Mouse (Mus musculus) heart, embryonic 14.5 days (tissue): ENCODE measurements around the gene Alk. TPM values are rescaled to one million over a fixed set of nuclear protein-coding genes. Genes with fewer than 3 reads are reported as not detected.

Source experiments
- ATAC-seq: fragments of 200-750 bp; cut with Nextera tagmentation; 2 replicates; pipeline ENCODE4 v1.8.0; 2017; ENCODE audit warnings: low read depth, moderate TSS enrichment; ENCODE audit not compliant: insufficient number of reproducible peaks, insufficient read depth, low FRiP score
- H3K27ac ChIP-seq, 2 experiments: fragments of 200-500 bp in 1 of 2; fragments of 300-500 bp in 1 of 2; sonication (generic) in 1 of 2; replicated peaks in 1 of 2; 2 replicates each; pipeline ENCODE4 v1.5.1; 2012 to 2014; ENCODE audit warnings: low read depth in 2 of 2, low read length in 2 of 2, control low read depth in 1 of 2, mild to moderate bottlenecking in 1 of 2, mixed read lengths in 1 of 2; ENCODE audit not compliant: control insufficient read depth in 1 of 2, insufficient read depth in 1 of 2
- H3K27me3 ChIP-seq: fragments of 300-500 bp; sonication (generic); 2 replicates; pipeline ENCODE4 v1.6.1; 2014; ENCODE audit warnings: mild to moderate bottlenecking, low read length, control low read depth; ENCODE audit not compliant: control insufficient read depth, insufficient read depth
- H3K36me3 ChIP-seq: fragments of 300-500 bp; sonication (generic); 2 replicates; pipeline ENCODE4 v1.6.1; 2014; ENCODE audit warnings: mild to moderate bottlenecking, control low read depth, low read length, mixed read lengths; ENCODE audit not compliant: control insufficient read depth, insufficient read depth
- H3K4me1 ChIP-seq, 2 experiments: fragments of 200-500 bp in 1 of 2; fragments of 300-500 bp in 1 of 2; sonication (generic) in 1 of 2; 2 replicates each; pipeline ENCODE4 v1.6.1; 2012 to 2014; ENCODE audit warnings: low read length in 2 of 2, control low read depth in 1 of 2, mixed read lengths in 1 of 2; ENCODE audit not compliant: control insufficient read depth in 2 of 2, insufficient read depth in 2 of 2
- H3K4me2 ChIP-seq: fragments of 300-500 bp; sonication (generic); 2 replicates; pipeline ENCODE4 v1.6.1; 2014; ENCODE audit warnings: mild to moderate bottlenecking, low read length
- H3K4me3 ChIP-seq, 2 experiments: fragments of 200-500 bp in 1 of 2; fragments of 300-500 bp in 1 of 2; sonication (generic) in 1 of 2; 2 replicates each; pipeline ENCODE4 v1.5.1; 2012 to 2014; ENCODE audit warnings: low read length in 2 of 2, mild to moderate bottlenecking in 2 of 2, control low read depth in 1 of 2, low read depth in 1 of 2, moderate library complexity in 1 of 2; ENCODE audit not compliant: control insufficient read depth in 1 of 2, insufficient read depth in 1 of 2
- H3K9ac ChIP-seq: fragments of 300-500 bp; sonication (generic); 2 replicates; pipeline ENCODE4 v1.6.1; 2014; ENCODE audit warnings: mild to moderate bottlenecking, low read length
- H3K9me3 ChIP-seq: fragments of 300-500 bp; sonication (generic); 2 replicates; pipeline ENCODE4 v1.6.1; 2016; ENCODE audit warnings: low read length, control low read depth; ENCODE audit not compliant: control insufficient read depth
- WGBS: fragments of 180-500 bp; shearing (Covaris S2); extraction: QIAGEN DNeasy Blood & Tissue Kit; methylation state at CpG from one replicate; pipeline ENCODE4 v1.1.7; 2014; 5-methylcytosine and 5-hydroxymethylcytosine counted together
- polyA plus RNA-seq: library from polyadenylated mRNA; unstranded; fragments of >200 nt; fragmentation: Nextera tagmentation; extraction: Ambion mirVana; gene quantifications from 2 replicates; pipeline ENCODE4 v1.2.1, GENCODE M21; 2014

The Alk gene
- polyA plus RNA-seq, 1 experiment from 2014 or later, result 0.14 TPM

GRCm38 (mm10) chr17:71914541-71914940 lies 689.9 kb downstream of the Alk start:
- WGBS, result 59% methylated on average over 3 of the region's 3 CpGs
- Histone ChIP-seq H3K4me1 (no peaks in the 10 kb centered on the region; a peak in 1 of 4 replicates), H3K9me3 (no peaks in the 10 kb centered on the region), H3K27me3 (no peaks in the 10 kb centered on the region), H3K4me3 (no peak overlapping the region), H3K36me3 (no peaks in the 10 kb centered on the region), H3K27ac (no peak overlapping the region), H3K9ac (no peak overlapping the region), H3K4me2 (no peak overlapping the region)
- ATAC-seq, result no peak

GRCm38 (mm10) chr17:71913188-71913587 lies 691.2 kb downstream of the Alk start:
- Histone ChIP-seq H3K36me3 (no peaks in the 10 kb centered on the region), H3K27me3 (no peaks in the 10 kb centered on the region), H3K4me1 (no peaks in the 10 kb centered on the region; a peak in 1 of 4 replicates), H3K27ac (no peak overlapping the region), H3K9me3 (no peaks in the 10 kb centered on the region), H3K4me3 (no peak overlapping the region), H3K4me2 (no peak overlapping the region), H3K9ac (no peak overlapping the region)
- WGBS, result 38% methylated on average over 3 of the region's 3 CpGs
- no peak for ATAC-seq

- Histone ChIP-seq H3K9ac (no peak overlapping the region), H3K9me3 (no peaks in the 10 kb centered on the region), H3K27me3 (no peaks in the 10 kb centered on the region), H3K27ac (no peak overlapping the region), H3K4me3 (no peak overlapping the region), H3K4me2 (no peak overlapping the region), H3K4me1 (no peaks in the 10 kb centered on the region), H3K36me3 (no peaks in the 10 kb centered on the region)
- ATAC-seq, result no peak
- 44% methylated on average over 3 of the region's 3 CpGs for WGBS
These were observed 695.3 kb downstream of the Alk start for GRCm38 (mm10) chr17:71909107-71909506.

DNA sequence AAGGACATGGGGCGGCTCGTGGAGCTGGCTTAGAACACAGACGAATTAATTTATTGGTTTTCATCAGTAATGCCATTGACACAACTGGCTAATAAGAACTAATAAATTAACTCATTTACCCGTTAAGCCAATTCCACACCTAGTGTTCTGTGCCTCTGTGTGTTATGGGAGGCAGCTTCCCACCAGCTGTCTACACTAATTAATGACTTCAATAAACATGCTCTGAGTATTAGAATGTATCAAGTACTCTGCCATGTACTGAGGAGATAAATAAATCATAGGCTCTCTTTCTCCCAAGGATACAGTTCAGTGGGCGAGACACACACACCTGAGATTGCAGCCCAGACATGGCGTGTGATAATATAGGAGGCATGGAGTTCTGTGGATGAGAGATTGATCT lies 723.1 kb downstream of the Alk start:
- Histone ChIP-seq H3K27me3 (no peaks in the 10 kb centered on the region), H3K4me3 (no peak overlapping the region), H3K4me2 (no peak overlapping the region), H3K36me3 (no peaks in the 10 kb centered on the region), H3K9ac (no peak overlapping the region), H3K4me1 (no peaks in the 10 kb centered on the region), H3K9me3 (peaks cover 4% of the 10 kb centered on the region; the same call in 1 of the 2 replicates), H3K27ac (no peak overlapping the region)
- no peak for ATAC-seq
- 88% methylated on average over 6 of the region's 6 CpGs for WGBS

GRCm38 (mm10) chr17:71875492-71875891 lies 728.9 kb downstream of the Alk start:
- ATAC-seq, result no peak
- Histone ChIP-seq H3K4me3 (no peak overlapping the region), H3K4me1 (no peaks in the 10 kb centered on the region), H3K9ac (no peak overlapping the region), H3K9me3 (0 out of 2 replicates have a peak, but pooled peaks cover 2% of the 10 kb centered on the region), H3K27ac (peak overlapping the region; percentile 39 to 64; a peak in 2 of 4 replicates), H3K27me3 (no peaks in the 10 kb centered on the region), H3K36me3 (no peaks in the 10 kb centered on the region), H3K4me2 (no peak overlapping the region)
- WGBS, result 61% methylated on average over 7 of the region's 7 CpGs

DNA sequence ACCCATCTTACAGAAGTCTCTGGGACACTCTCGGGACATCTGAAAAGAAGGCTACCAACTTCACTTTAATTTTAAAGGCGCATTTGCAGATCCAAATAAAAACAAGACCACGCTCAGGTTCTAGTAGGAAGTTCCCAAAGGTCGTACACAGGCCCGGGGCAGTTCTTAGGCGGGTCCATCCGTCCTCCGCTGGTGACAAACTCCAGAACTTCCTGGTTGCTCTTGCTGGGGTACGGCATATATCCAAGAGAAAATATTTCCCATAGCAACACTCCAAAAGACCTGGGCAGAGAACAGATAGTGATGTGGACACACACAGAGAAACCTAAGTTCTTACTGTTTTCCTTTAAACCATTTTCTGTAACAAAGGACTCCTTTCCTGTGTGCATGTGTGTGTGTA lies 729.6 kb downstream of the Alk start:
- Histone ChIP-seq H3K9me3 (0 out of 2 replicates have a peak, but pooled peaks cover 2% of the 10 kb centered on the region), H3K4me2 (no peak overlapping the region), H3K36me3 (no peaks in the 10 kb centered on the region), H3K9ac (no peak overlapping the region), H3K4me1 (no peaks in the 10 kb centered on the region), H3K27ac (no peak overlapping the region), H3K27me3 (no peaks in the 10 kb centered on the region), H3K4me3 (no peak overlapping the region)
- 61% methylated on average over 9 of the region's 9 CpGs for WGBS
- 0 out of 2 replicates have a peak, but pooled peaks have one; percentile 47 for ATAC-seq

DNA sequence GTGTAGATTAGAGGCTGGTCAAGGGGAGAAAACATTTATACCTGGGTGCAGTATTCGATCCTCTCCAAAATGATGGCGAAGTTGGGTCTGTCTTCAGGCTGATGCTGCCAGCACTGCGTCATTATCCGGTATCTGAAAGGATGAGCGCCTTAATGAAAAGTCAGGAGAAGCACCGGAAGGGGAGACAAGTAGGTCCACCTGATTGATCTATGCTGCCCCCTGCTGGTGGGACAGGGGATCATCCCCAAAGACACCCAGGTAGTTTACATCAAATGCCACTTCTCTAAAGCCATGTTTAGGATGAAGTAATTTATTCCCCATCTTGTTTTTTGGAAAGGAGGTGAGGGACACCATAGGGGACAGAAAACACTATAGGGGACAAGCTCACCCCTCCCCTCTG lies 730.4 kb downstream of the Alk start:
- Histone ChIP-seq H3K4me2 (no peak overlapping the region), H3K9me3 (0 out of 2 replicates have a peak, but pooled peaks cover 2% of the 10 kb centered on the region), H3K4me1 (peaks cover 2 to 3% of the 10 kb centered on the region in 2 experiments; a peak in 2 of 4 replicates), H3K27ac (no peak overlapping the region), H3K36me3 (no peaks in the 10 kb centered on the region), H3K4me3 (no peak overlapping the region), H3K9ac (no peak overlapping the region), H3K27me3 (no peaks in the 10 kb centered on the region)
- WGBS, result 46% methylated on average over 6 of the region's 6 CpGs
- ATAC-seq, result no peak

DNA sequence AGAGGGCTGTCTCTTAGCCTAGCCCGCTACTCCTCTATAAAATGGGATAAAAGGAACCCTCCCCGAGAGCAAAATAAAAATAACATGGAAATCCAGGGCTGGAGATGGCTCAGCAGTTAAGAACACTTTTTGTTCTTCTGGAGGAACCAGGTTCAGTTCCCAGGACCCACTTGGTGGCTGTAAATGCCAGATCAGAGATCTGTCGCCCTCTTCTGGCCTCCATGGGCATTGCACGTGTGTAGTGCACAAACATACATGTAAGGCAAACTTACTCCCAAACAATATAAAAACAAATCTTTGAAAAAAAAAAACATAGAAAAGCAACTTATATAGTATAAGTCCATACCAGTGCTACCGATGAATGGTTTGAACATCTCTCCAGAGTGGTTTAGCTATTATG lies 731.5 kb downstream of the Alk start:
- no peak overlapping the region for H3K4me2 ChIP-seq
- no peak for ATAC-seq
- H3K4me3 ChIP-seq, result no peak overlapping the region
- 0 out of 2 replicates have a peak, but pooled peaks cover 2% of the 10 kb centered on the region for H3K9me3 ChIP-seq
- no peak overlapping the region for H3K9ac ChIP-seq
- H3K27me3 ChIP-seq, result no peaks in the 10 kb centered on the region
- H3K36me3 ChIP-seq, result no peaks in the 10 kb centered on the region
- peaks cover 4% of the 10 kb centered on the region in 2 experiments; a peak in 2 of 4 replicates for H3K4me1 ChIP-seq
- 65% methylated on average over 5 of the region's 5 CpGs for WGBS
- H3K27ac ChIP-seq, result no peak overlapping the region
